In genomic region chr5:96578705-96579104, GRCm38 (mm10) we compare ENCODE assay signal across 19 mouse cellular contexts.
A peak's percentile ranks its signal among the peaks of the same experiment; 100 is the strongest.
DNase-seq lines count a peak whose midpoint lies in the region; ATAC-seq and TF ChIP-seq lines count a peak whose summit lies in the region.
"Had no signal": no experiment of that assay in that cellular context is flagged by ENCODE, and none has a peak within 500 bp of the region (broad histone marks: within the 10 kb centered on the region; RNA-seq: fewer than 3 reads in every experiment).

No protein-coding gene starts in this region.

- peaks cover 5% of the 10 kb centered on the region for H3K36me3 ChIP-seq in limb, embryonic 13.5 days
- H3K36me3 ChIP-seq in limb, embryonic 10.5 days, result no peaks in the 10 kb centered on the region
- H3K36me3 ChIP-seq in embryonic facial prominence, embryonic 15.5 days, result no peaks in the 10 kb centered on the region
- H3K36me3 ChIP-seq in limb, embryonic 14.5 days (ENCODE audit: control insufficient read depth, insufficient read depth, low read length), result no peaks in the 10 kb centered on the region
- H3K36me3 ChIP-seq: forebrain, embryonic 12.5 days; hindbrain, embryonic 12.5 days had no signal

- WGBS in limb, embryonic 13.5 days, result 26% methylated on average over 3 of the region's 3 CpGs
- 53% methylated on average over 3 of the region's 3 CpGs for WGBS in limb, embryonic 10.5 days
- WGBS in embryonic facial prominence, embryonic 15.5 days, result 34% methylated on average over 3 of the region's 3 CpGs
- 44% methylated on average over 3 of the region's 3 CpGs for WGBS in limb, embryonic 14.5 days

- no peaks in the 10 kb centered on the region for H3K27me3 ChIP-seq in limb, embryonic 13.5 days
- no peaks in the 10 kb centered on the region for H3K27me3 ChIP-seq in limb, embryonic 10.5 days (ENCODE audit: low read depth, poor library complexity, severe bottlenecking)
- H3K27me3 ChIP-seq in embryonic facial prominence, embryonic 15.5 days, result no peaks in the 10 kb centered on the region
- no peaks in the 10 kb centered on the region for H3K27me3 ChIP-seq in limb, embryonic 14.5 days (ENCODE audit: control insufficient read depth, insufficient read depth, low read length)
- H3K27me3 ChIP-seq: forebrain, embryonic 12.5 days; hindbrain, embryonic 12.5 days had no signal

- H3K9me3 ChIP-seq in limb, embryonic 13.5 days, result no peaks in the 10 kb centered on the region
- H3K9me3 ChIP-seq in limb, embryonic 10.5 days (replicated peaks), result no peaks in the 10 kb centered on the region
- no peaks in the 10 kb centered on the region for H3K9me3 ChIP-seq in embryonic facial prominence, embryonic 15.5 days (replicated peaks)
- H3K9me3 ChIP-seq in limb, embryonic 14.5 days (ENCODE audit: control insufficient read depth, low read length), result no peaks in the 10 kb centered on the region
- H3K9me3 ChIP-seq: forebrain, embryonic 12.5 days; heart, embryonic 10.5 days; hindbrain, embryonic 12.5 days had no signal

- no peak for TF ChIP-seq POLR2A in limb, embryonic 14.5 days (IDR thresholded peaks at IDR 0.05; ENCODE audit: borderline replicate concordance, extremely low read depth, insufficient read depth, insufficient read length)

- no peaks in the 10 kb centered on the region; the same call in 1 of the 2 replicates for H3K4me1 ChIP-seq in limb, embryonic 13.5 days
- H3K4me1 ChIP-seq in limb, embryonic 10.5 days, result peaks cover 5% of the 10 kb centered on the region; the same call in 1 of the 2 replicates
- H3K4me1 ChIP-seq in embryonic facial prominence, embryonic 15.5 days, result 0 out of 2 replicates have a peak, but pooled peaks cover 4% of the 10 kb centered on the region
- peaks cover 5% of the 10 kb centered on the region; the same call in 1 of the 2 replicates for H3K4me1 ChIP-seq in limb, embryonic 14.5 days (ENCODE audit: control insufficient read depth, insufficient read depth, low read length)
- H3K4me1 ChIP-seq: forebrain, embryonic 12.5 days; hindbrain, embryonic 12.5 days had no signal

- no peak for DNase-seq in limb, embryonic 10.5 days (ENCODE audit: low spot score)
- peak; percentile 49 for DNase-seq in limb, embryonic 14.5 days (ENCODE audit: low spot score)
- DNase-seq in testis, postnatal 14 days (ENCODE audit: low spot score), result no peak
- DNase-seq in heart, adult 11 months, result no peak
- DNase-seq: adrenal gland, postnatal 10 days; cerebellum, adult 11-12 months; cerebellum, adult 9-10 months; cerebellum, postnatal 25 days; gastrocnemius, postnatal 14 days; heart, adult 18-20 months; heart, postnatal 10 days; heart, postnatal 4 days had no signal

- H3K4me2 ChIP-seq in limb, embryonic 13.5 days (replicated peaks), result no peak overlapping the region
- H3K4me2 ChIP-seq in embryonic facial prominence, embryonic 15.5 days (replicated peaks), result no peak overlapping the region
- no peak overlapping the region for H3K4me2 ChIP-seq in limb, embryonic 14.5 days (replicated peaks; ENCODE audit: low read depth, low read length, severe bottlenecking)
- H3K4me2 ChIP-seq: forebrain, embryonic 12.5 days; hindbrain, embryonic 12.5 days had no signal

- no peak overlapping the region for H3K9ac ChIP-seq in limb, embryonic 13.5 days
- no peak overlapping the region for H3K9ac ChIP-seq in embryonic facial prominence, embryonic 15.5 days
- no peak overlapping the region for H3K9ac ChIP-seq in limb, embryonic 14.5 days (ENCODE audit: low read depth, low read length, severe bottlenecking)
- H3K9ac ChIP-seq: forebrain, embryonic 12.5 days; hindbrain, embryonic 12.5 days had no signal

- 0 out of 2 replicates have a peak, but pooled peaks have one; percentile 28 for ATAC-seq in limb, embryonic 13.5 days (ENCODE audit: low FRiP score, low read depth)
- ATAC-seq in embryonic facial prominence, embryonic 15.5 days (ENCODE audit: insufficient number of reproducible peaks, low FRiP score, low TSS enrichment, low read depth), result peak; percentile 34; the same call in 1 of the 2 replicates
- ATAC-seq in limb, embryonic 14.5 days (ENCODE audit: low FRiP score, low read depth), result no peak
- ATAC-seq: forebrain, embryonic 16.5 days; hindbrain, postnatal 0 days had no signal

- no peak overlapping the region for H3K27ac ChIP-seq in limb, embryonic 13.5 days
- H3K27ac ChIP-seq in limb, embryonic 10.5 days, result no peak overlapping the region
- H3K27ac ChIP-seq in embryonic facial prominence, embryonic 15.5 days (replicated peaks), result no peak overlapping the region
- no peak overlapping the region for H3K27ac ChIP-seq in limb, embryonic 14.5 days (replicated peaks; ENCODE audit: low read depth, low read length)
- H3K27ac ChIP-seq: forebrain, embryonic 12.5 days; heart, embryonic 10.5 days; hindbrain, embryonic 12.5 days; hindbrain, postnatal 0 days had no signal

- no peak overlapping the region for H3K4me3 ChIP-seq in limb, embryonic 13.5 days
- no peak overlapping the region for H3K4me3 ChIP-seq in limb, embryonic 10.5 days
- H3K4me3 ChIP-seq in embryonic facial prominence, embryonic 15.5 days (replicated peaks), result no peak overlapping the region
- no peak overlapping the region for H3K4me3 ChIP-seq in limb, embryonic 14.5 days (replicated peaks; ENCODE audit: low read length)
- H3K4me3 ChIP-seq: forebrain, embryonic 12.5 days; heart, embryonic 10.5 days; hindbrain, embryonic 12.5 days had no signal
